Mouse (Mus musculus): ENCODE data around the gene Por.

DNA sequence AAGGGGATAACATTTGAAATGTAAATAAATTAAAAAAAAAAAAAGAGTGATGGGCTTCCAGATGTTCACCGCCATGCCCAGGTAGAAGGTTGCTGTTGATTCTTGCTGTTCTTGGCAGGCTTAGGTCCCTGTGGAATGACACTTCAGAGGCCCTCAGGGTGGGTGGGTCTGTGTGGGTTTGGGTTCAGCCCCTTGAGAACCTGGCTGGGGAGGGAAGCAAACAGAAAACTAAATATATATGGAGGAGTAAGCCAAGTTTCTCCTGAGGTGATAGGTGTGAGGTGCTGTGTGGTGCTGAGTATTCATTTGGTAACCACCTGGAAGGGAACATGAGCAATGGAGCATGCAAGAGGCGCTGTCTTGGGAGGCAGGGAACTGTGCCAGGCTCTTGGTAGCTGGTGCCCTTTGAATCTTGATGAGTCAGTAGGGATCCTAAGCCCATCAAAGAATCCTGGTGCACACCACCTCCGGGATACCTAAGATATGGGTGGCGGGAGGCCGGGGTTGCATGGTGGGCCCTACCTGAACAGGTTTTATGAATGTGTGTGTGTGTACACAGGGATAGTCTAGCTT lies 23.5 kb downstream of the Por start:
- TF ChIP-seq POLR2A (IDR thresholded peaks at IDR 0.05; ENCODE audit: extremely low read depth, insufficient read depth, low read length) (0 out of 2 replicates have a peak, but pooled peaks have one; percentile 9), CTCF (IDR thresholded peaks at IDR 0.05; ENCODE audit: low read depth, low read length) (no peak)

All from liver, adult 2 months (tissue).